Mouse (Mus musculus) forebrain, embryonic 16.5 days (tissue): Measurements from ENCODE around the gene Hectd2. TPM values are rescaled to one million over a fixed set of nuclear protein-coding genes. Genes with fewer than 3 reads are reported as not detected.
A peak's percentile ranks its signal among the peaks of the same experiment; 100 is the strongest.

Experiments used
- ATAC-seq: fragments of 200-750 bp; cut with Nextera tagmentation; 2 replicates; pipeline ENCODE4 v1.8.0; 2017; ENCODE audit warnings: mild to moderate bottlenecking, moderate library complexity
- H3K27ac ChIP-seq: fragments of 300-500 bp; sonication (generic); 2 replicates; pipeline ENCODE4 v1.5.1; 2014; ENCODE audit warnings: low read length, control low read depth
- H3K27me3 ChIP-seq: fragments of 300-500 bp; sonication (generic); replicated peaks from 2 replicates; pipeline ENCODE4 v1.6.1; 2014; ENCODE audit warnings: low read length; ENCODE audit not compliant: control insufficient read depth, insufficient read depth
- H3K36me3 ChIP-seq: fragments of 300-500 bp; sonication (generic); 2 replicates; pipeline ENCODE4 v1.6.1; 2014; ENCODE audit not compliant: control insufficient read depth, insufficient read depth
- H3K4me1 ChIP-seq: fragments of 300-500 bp; sonication (generic); replicated peaks from 2 replicates; pipeline ENCODE4 v1.6.1; 2014; ENCODE audit warnings: low read length; ENCODE audit not compliant: control insufficient read depth, insufficient read depth
- H3K4me2 ChIP-seq: fragments of 300-500 bp; sonication (generic); 2 replicates; pipeline ENCODE4 v1.6.1; 2014; ENCODE audit warnings: mild to moderate bottlenecking, low read length, control low read depth
- H3K4me3 ChIP-seq: fragments of 300-500 bp; sonication (generic); replicated peaks from 2 replicates; pipeline ENCODE4 v1.5.1; 2014; ENCODE audit warnings: mild to moderate bottlenecking, low read length, control low read depth
- H3K9ac ChIP-seq: fragments of 300-500 bp; sonication (generic); replicated peaks from 2 replicates; pipeline ENCODE4 v1.6.1; 2014; ENCODE audit warnings: low read depth, low read length, control low read depth
- H3K9me3 ChIP-seq: fragments of 300-500 bp; sonication (generic); 2 replicates; pipeline ENCODE4 v1.6.1; 2016; ENCODE audit warnings: low read length; ENCODE audit not compliant: control insufficient read depth
- WGBS: fragments of 180-500 bp; shearing (Covaris S2); extraction: QIAGEN DNeasy Blood & Tissue Kit; methylation state at CpG from one replicate; pipeline ENCODE4 v1.1.7; 2014; 5-methylcytosine and 5-hydroxymethylcytosine counted together
- polyA plus RNA-seq: library from polyadenylated mRNA; unstranded; fragments of >200 nt; fragmentation: Nextera tagmentation; extraction: Ambion mirVana; gene quantifications from 2 replicates; pipeline ENCODE4 v1.2.1, GENCODE M21; 2015

Gene Hectd2
- polyA plus RNA-seq, 1 experiment from 2014 or later: 14.7 TPM

DNA sequence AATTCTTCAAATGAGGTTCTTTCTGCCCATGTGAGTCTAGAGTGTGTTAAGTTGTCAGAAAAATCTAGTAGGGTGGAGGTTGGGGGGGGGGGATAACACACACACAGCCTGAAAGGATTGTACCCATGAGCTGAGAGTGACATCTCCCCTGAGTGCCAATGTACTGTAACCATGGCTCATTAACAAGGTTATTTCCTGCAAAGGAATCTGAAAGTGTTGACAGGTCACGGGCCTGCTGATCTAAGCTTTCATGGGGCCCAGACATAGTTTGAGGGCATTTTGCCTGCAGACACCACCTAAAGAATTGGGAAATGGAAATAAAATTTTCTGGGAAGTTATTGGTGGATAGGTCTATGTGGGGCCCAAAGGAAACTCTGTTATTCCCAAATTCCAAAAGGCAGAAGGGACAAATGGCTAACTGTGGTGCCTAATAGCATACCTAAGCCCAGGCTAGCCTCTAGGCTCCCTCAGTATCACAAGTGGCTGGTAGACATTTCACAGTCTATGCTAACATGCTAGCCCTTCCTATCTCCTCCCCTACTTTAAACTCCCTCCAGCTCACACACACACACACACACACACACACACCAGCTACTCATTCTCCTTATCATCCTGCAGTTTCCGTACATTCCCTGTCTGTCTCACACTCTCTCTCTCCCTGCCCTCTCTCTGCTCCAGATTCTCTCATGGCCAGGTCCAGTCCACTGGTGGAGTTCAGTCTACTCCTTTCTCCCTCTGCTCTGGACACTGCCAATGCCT lies 114.6 kb downstream of the Hectd2 start:
- peak; percentile 33; the same call in 1 of the 2 replicates for ATAC-seq
- Histone ChIP-seq H3K27me3 (no peaks in the 10 kb centered on the region), H3K36me3 (no peaks in the 10 kb centered on the region), H3K4me2 (no peak overlapping the region), H3K27ac (no peak overlapping the region), H3K9ac (no peak overlapping the region), H3K4me3 (no peak overlapping the region), H3K4me1 (peaks cover 4% of the 10 kb centered on the region; the same call in 1 of the 2 replicates), H3K9me3 (no peaks in the 10 kb centered on the region)
- WGBS: 41% methylated on average over 2 of the region's 2 CpGs

GRCm38 (mm10) chr19:36669720-36670451 lies 115.4 kb downstream of the Hectd2 start:
- ATAC-seq: peak; percentile 40; the same call in 1 of the 2 replicates
- no peak overlapping the region for H3K9ac ChIP-seq
- no peak overlapping the region for H3K27ac ChIP-seq
- H3K4me2 ChIP-seq: no peak overlapping the region
- no peaks in the 10 kb centered on the region for H3K9me3 ChIP-seq
- WGBS: 13% methylated on average over 5 of the region's 5 CpGs
- peaks cover 4% of the 10 kb centered on the region; the same call in 1 of the 2 replicates for H3K4me1 ChIP-seq
- no peaks in the 10 kb centered on the region for H3K36me3 ChIP-seq
- H3K4me3 ChIP-seq: no peak overlapping the region
- H3K27me3 ChIP-seq: no peaks in the 10 kb centered on the region

Other genes with a start within 250 kb of the Hectd2 start
- 12.3 and 15.8 TPM in 2 replicates for gene Pcgf5, start 206.3 kb upstream of the Hectd2 start, polyA plus RNA-seq
- 9.0 and 10.3 TPM in 2 replicates for gene Ppp1r3c, start 182.0 kb downstream of the Hectd2 start, polyA plus RNA-seq